Mouse (Mus musculus) ZHBTc4 (cell line): ENCODE results near the gene Ddx18.

Source experiments
- DNase-seq: peaks from one replicate; pipeline ENCODE4 v3.0.0-alpha.2; 2011; ENCODE audit warnings: low read depth, low spot score

The Ddx18 gene

GRCm38 (mm10) chr1:121527600-121528398 lies 40.0 kb downstream of the Ddx18 start:
- DNase-seq = peak; percentile 50

GRCm38 (mm10) chr1:121527061-121527460 lies 40.7 kb downstream of the Ddx18 start:
- DNase-seq = no peak

GRCm38 (mm10) chr1:121518609-121519008 lies 49.2 kb downstream of the Ddx18 start:
- no peak for DNase-seq

- DNase-seq = no peak
Measured at GRCm38 (mm10) chr1:121511966-121512365, 55.8 kb downstream of the Ddx18 start.

GRCm38 (mm10) chr1:121511186-121511585 lies 56.6 kb downstream of the Ddx18 start:
- DNase-seq = no peak

GRCm38 (mm10) chr1:121510420-121511140 lies 57.2 kb downstream of the Ddx18 start:
- DNase-seq = peak; percentile 21

GRCm38 (mm10) chr1:121508729-121509128 lies 59.1 kb downstream of the Ddx18 start:
- no peak for DNase-seq
